Mouse (Mus musculus) heart, adult 18-20 months (tissue): ENCODE data around the gene Oxld1. TPM values are rescaled to one million over a fixed set of nuclear protein-coding genes. Genes with fewer than 3 reads are reported as not detected.
A peak's percentile ranks its signal among the peaks of the same experiment; 100 is the strongest.

ENCODE experiments used
- DNase-seq, 2 experiments: peaks; one replicate each; pipeline ENCODE4 v3.0.0; 2021 to 2022; ENCODE audit warnings: mixed read lengths in 1 of 2
- total RNA-seq, 2 experiments: library from RNA; stranded (reverse); gene quantifications; 2 replicates each; pipeline ENCODE4 v1.2.3; 2021

Oxld1 gene
- total RNA-seq, 2 experiments from 2014 or later: 58.1 to 70.3 TPM

DNA sequence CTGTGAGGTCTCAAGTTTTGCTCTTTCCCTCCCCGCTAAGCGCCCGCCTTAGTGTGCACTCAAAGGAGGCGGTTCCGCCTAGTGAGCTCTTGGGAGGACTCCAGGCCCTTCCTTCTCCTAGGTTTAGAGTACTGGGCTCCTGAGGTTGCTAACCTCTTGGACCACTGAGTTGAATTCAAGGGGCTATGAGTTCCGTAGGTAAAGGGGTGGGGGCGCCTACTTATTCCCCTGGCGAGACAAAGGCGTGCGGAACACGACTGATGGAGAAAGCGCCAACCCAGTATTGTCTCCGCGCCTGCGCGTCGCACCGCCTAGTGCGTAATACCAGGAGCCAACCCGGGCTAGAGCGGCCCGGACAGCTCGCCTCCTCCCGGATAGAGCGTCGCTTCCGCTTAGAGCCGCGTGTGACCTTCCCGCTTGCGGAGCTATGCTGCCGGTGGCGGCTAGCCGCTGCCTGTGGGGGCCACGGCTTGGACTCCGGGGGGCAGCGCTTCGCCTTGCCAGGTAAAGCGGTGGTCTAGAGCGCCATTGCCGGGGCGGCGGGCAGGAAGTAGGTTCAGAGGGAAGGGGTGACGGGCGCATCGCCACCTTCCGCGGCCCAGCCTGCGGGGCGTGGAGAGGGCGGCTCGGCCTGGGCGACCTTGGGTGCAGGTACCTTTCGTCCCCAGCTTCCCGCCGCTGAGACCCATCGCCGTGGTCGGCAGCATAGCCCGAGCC is 26.6 kb upstream of the Oxld1 start, which contains the start of gene Mrpl12:
Mrpl12 (plus strand) TSS at position 349 of the 717 bp plus-strand sequence.
- DNase-seq: peak; percentile 94 to 95

DNA sequence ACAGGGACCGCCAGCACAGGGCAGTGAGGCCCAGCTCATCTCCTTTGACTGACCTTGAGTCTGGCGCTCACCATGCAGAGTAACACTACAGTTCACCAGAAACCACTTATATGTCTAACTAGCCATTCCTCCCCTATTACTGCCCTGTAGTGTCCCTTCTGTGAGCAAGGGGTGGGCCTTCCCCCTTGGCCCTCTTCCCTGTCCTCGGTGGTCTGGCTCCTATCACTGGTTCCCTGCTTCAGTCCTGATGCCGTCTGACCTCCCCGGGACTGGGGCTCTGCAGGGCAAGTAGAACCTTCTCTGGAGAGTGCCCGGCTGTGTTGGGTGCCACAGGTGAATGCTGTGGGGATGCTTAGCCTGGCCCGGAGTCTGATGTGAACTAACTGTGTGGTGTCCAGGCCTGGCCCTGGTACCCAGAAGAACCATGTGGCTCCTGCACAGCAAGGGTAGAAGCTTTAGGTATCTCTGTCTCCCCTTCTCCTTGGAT is 25.6 kb upstream of the Oxld1 start:
- DNase-seq: no peak

DNA sequence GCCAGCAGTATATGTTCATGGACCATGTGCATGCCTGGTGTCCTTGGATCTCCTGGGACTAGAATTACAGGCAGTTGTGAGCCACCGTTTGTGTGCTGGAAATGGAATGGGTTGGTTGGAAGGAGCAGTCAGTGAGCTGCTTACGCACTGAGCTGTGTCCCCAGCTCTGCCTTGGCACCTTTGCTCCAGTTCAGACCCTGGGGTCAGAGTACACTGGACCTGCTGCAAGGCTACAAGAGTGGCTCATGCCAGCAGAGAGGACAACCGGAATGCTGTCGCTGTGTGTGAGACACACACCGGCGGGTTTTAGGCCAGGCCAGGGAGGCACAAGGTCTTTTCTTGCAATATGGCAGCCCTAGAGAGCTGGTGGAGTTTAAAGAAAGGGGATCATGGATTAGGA is 14.2 kb upstream of the Oxld1 start:
- no peak for DNase-seq

DNA sequence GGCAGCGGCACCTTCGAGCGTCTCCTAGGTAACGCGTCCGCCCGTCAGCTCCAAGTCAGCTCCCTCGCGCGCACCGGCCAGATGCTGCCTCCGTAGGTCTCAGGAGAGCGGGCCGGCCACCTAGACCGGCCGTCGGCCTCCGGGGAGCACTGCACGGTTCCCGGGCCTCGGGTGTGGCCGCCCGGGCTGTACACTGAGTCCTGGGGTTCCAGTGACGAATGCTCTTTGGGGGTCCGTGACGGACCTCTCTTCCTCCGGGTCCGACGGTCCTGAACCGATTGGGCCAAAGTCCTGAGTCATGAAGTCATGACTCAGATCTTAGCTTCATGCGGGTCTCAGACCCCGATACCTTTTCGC is 9.8 kb upstream of the Oxld1 start:
- DNase-seq: no peak

DNA sequence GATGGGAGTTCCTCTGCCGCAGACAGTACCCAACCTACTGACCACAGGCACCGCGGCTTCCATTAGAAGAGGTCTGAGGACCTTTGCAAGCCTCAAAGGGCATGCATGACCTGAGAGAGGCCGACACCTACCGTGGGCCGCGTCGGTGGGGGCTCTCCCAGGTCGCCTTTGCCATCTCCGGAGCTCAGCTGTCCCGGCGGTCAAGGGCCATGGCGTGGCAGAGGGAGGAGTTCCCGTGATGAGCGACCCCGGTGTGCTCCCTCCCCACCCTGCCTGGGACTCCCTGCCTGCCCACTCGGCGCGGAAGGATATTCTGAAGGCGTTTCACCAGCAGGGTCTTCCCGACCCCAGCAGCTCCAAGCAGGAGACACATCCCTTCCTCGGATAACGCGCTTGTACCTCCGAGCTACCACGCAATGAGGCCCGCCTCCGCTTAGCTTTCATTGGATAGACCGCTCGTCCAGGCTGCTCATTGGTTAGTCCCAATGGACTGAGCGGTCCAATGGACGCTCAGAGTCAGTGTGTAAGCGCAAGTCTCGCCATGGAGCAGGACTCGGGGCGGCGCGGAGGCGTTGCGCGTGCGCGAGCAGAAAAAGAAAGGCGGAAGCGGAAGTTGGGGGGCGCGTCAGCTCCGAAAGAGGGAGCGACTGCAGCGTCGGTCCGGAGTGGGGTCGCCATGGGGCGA is 9.3 kb upstream of the Oxld1 start, which contains the start of gene Arl16:
Arl16 (minus strand) TSS at position 557 of the 685 bp plus-strand sequence.
- peak; percentile 94 to 97 for DNase-seq

DNA sequence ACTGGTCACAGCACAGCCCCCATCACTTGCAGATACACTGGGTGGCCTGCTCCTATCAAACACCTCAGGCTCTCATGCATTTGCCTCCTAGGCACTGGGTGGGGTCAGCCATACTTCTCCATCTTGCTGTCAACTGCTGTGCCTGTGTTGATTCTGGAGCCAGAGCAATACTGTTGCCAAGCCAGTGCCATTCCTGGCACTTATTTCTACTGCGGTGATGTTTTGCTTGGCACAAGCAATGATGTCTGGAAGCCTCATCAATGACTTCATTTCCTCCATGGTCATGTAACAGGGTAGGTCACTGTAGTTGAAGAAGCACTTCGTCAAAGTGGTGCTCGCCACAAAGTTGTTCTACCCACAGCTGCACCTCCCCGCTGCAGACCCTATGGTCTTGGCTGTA is 7.7 kb upstream of the Oxld1 start:
- DNase-seq: peak in 1 of 2 experiments; percentile 23

DNA sequence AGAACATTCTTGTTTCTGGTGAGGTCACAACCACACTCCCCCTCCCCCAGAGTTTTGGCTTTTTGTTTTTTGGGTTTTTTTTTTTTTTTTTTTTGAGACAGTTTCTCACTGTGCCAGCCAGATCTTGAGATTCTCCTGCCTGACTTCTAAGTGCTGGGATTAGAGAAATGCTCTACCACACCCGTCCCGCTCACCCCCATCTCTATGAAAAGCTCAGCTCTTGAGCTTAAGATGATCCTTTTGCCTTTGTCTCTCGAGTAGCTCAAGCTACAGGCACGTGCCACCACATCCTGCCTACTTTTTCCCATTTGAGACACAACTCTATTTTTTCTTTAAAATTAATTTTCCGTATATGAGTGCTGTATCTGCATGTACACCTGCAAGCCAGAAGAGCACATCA is 6.5 kb upstream of the Oxld1 start:
- no peak for DNase-seq

DNA sequence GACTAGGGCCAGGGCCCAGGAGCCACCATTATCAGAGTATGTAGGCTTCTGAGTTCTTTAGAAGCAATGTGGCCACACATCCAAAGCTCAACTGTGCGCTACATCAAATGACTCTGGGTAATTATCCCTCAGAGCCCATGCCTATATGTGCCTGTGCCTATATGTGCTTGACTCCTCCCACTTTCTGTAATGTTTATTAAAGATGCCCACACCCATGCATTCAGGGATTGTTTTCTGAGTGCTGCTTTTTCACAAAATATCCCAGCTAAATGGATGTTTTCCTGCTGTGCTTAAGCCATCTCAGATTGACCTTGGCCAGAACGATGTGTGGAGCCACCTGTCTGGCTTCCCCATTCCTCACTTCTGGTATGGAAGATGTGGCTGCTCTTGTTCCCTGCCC is 5.7 kb upstream of the Oxld1 start:
- no peak for DNase-seq

DNA sequence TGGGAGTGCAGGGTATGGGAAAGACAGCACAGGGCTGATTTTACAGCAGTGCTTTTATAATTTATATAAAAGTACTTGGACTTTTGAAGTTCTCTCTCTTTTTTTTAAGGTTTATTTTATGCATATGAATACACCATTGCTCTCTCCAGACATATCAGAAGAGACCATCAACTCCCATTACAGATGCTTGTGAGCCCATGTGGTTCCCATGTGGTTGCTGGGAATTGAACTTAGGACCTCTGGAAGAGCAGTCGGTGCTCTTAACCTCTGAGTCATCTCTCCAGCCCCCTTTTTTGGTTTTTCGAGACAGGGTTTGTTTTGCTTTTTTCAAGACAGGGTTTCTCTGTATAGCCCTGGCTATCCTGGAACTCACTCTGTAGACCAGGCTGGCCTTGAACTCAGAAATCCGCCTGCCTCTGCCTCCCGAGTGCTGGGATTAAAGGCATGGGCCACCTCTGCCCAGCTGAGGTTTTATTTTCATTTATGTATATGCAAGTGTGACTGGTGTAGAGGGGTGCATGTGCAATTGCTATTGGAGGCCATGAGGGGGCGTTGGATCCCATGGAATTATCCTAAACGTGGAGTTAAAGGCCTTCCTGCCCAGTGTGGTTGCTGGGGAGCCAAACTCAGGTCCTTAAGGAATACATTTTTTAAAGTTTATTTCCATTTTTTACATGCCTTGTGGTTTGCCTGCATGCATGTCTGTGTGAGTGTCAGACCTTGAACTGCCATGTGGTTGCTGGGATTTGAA is 1.2 kb upstream of the Oxld1 start:
- no peak for DNase-seq

DNA sequence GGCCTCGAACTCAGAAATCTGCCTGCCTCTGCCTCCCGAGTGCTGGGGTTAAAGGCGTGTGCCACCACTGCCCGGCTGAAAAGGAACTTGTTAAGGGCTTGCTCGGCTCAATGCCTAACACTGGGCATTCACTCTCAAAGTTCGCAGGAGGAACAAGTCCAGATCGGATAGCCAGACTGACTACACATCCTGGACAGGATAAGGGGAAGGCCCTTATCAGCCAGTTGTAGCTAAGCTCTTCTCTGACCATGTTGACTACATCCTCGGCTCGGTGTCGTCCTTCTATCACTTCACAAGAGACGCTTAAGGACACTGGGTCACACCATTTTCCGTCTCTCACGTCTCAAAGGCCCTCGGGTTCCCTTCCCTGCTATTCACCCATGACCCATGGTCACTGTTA is 498 bp downstream of the Oxld1 start:
- no peak for DNase-seq

DNA sequence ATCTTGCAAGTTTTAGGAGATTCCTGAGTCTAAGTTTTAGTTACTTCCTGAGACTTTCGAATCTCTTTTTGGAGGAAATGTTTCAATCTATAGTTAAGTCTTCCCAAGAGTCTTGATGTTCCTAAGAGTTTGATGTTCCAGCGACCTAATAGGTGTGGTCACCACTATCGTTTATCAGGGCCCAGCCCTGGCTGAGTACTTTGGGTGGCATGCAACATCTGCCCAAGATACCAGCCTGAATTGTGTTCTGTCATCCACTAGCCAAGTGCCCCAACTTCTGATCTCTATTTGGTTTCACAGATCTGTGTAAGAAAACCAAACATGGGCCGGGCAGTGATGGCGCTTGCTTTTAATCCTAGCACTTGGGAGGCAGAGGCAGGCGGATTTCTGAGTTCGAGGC is 2.5 kb downstream of the Oxld1 start:
- DNase-seq: no peak

DNA sequence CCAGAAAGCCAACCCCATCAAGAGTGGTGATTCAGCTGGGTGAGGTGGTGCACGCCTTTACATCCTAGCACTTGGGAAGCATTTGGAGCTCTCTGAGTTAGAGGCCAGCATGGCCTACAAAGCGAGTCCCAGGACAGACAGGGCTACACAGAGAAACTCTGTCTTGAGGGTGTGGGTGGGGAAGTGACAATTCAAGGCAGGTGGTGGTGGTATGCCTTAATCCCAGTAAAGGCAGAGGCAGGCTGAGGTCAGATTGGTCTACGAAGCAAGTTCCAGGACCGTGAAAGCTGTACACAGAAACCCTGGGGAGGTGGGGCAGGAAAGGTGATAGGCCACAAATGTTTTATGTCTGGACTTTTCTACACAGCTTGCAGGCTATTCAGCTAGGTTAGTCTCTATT is 2.9 kb downstream of the Oxld1 start:
- no peak for DNase-seq

DNA sequence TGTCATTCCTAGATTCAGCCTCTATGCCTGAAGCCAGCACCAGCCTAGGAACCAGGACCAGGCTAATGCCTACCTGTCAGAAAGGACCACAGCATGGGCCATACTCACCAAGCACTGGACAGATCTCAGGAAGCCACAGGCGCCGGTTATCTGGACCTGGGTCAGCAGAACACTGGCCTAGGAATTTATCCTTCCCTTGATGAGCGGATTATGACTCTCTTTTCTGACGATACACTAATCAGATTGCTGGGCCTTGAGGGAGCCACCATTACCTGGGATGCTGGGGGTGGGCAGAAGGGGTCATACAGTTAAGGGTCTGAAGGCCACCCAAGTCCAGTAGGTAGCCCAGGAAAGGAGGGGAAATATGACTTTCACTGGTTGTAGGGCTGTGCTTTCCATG is 4.6 kb downstream of the Oxld1 start, which contains the start of gene Pde6g:
Pde6g (minus strand) TSS at position 195 of the 400 bp plus-strand sequence.
- no peak for DNase-seq

DNA sequence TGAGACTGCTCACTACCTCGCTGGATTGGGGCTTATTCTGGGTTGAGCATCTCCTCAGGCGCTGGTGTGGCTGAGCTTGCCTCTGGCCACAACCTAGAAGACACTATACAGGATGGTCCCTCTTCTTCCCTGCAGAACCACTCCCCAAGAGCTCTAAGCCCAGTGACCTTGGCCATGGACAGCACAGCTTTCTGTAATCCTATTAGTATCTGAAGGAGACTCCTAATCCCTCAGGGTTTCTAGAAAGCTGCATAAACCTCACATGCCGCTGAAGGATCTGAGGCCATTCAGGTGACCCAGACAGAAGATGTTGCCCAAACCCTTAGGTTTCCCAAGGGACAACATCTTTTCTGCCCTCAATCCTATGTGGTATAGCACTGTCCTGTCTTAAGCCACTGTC is 5.6 kb downstream of the Oxld1 start:
- DNase-seq: no peak

DNA sequence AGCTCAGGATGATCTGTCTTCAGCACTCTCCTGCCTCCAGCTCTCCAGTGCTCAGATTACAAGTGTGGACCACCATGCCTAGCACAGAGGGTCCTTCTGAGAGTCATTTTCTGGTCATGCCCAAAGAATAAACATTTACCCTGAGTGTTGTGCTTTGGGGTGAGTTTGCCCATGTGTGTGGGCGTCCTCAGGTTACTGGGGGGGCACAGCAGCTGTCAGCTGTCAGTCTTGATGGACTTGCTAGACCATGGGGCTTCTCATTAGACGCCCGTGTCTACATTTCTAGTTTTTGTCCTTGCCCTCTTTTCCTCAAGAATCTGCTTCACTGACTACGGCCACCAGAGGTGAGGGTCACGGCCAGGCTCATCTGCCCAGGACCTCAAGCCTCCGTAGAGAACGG is 10.7 kb downstream of the Oxld1 start:
- no peak for DNase-seq

DNA sequence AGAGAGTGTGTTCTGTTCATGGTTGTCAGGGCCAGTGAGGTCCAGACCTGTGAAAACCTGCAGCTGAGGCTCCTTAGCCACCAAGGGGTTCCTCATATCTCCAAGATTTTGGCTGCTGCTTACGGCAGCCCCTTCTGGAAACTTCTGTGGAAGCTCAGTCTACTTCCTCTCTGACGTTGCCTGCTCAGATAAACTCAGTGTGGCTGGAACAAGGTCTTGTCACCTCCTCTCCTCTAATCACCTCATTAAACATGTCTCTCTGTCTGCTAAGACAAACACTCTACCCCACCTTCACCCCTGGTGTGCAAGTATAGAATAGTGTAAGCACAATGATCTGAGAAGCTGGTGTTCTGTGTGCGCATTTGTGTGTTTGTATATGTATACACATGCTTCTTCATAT is 12.4 kb downstream of the Oxld1 start:
- no peak for DNase-seq

DNA sequence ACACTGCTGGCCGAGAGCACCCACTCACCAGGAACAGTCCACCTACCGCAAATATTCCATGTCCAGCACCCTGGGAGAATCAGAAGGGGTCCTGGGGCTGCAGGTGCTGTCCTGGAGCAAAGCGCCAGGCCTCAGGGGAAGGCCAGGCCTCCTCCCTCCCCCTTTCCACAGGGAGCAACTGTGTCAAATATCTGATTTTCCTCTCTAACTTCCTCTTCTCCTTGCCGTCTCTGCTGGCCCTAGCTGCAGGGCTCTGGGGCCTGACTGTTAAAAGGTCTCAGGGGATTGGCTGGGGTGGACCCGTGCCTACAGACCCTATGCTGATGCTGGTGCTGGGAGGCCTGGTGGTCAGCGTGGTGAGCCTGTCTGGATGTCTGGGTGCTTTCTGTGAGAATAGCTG is 13.8 kb downstream of the Oxld1 start:
- DNase-seq: no peak

DNA sequence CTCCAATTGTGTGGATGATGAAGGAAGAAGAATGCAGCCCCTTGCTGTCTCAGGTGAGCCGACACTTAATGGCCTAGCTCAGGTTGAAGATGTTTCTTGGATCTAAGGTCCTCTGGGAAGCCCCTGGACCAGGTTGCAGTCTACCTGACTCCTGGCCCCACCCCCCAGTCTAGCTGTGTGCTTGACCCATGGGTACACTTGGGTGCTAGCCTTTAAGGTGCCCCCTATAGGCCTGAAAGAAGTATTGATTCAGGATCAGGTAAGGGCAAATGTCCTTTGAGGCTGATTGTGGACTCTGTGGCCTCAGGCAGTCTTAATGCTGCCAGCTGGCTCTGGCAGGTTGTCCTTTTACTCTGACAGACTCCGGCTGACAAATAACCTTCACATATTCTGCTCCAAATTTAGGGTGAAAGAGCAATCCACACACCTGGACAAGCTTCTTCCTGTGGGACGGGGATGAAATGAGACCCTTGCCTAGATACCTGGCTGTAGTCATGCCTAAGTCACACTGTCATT is 15.0 kb downstream of the Oxld1 start:
- DNase-seq: no peak

DNA sequence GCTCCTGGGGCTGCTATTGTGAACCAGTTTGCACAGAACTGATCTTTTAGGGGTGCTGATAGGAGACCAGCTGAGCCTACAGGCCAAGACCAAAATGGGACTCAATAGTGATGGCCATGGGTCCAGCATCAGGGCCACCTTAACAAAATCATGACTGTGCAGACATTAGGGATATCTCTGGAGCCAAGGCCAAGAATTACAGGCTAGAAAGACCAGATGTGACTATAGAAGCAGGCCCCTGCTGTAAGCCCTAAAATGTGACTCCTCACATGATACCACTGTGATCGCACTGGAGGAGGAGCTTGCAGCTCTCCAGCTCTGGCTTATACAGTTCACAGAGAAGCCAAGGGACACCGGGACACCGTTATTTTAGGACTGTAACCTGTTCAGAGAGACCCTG is 15.5 kb downstream of the Oxld1 start, which contains the start of gene Tspan10:
Tspan10 (plus strand) TSS at position 301 of the 400 bp plus-strand sequence.
- no peak for DNase-seq

DNA sequence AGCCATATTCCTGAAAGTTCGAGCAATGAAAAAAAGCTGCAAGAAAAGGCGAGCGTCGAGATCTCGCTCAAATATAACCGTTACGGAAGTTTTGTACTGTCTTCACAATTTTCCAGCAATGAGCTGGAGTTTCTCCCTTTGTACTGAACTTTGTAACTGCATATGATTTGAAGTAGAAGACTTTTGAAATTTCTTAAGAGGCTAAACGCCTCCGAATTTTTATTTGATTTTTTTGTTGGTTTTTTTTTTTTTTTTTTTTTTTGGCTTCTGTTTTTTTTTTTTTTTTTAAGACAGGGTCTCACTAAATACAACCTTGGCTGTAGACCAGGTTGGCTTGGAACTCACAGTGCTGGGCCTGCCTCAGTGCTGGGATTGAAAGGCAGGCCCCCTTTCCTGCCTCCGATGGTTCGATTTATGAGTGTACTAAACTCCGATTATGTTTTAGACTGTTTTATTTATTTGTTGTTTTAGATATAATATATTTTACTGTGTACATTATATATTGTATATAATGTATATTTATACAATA is 19.9 kb downstream of the Oxld1 start:
- DNase-seq: no peak

DNA sequence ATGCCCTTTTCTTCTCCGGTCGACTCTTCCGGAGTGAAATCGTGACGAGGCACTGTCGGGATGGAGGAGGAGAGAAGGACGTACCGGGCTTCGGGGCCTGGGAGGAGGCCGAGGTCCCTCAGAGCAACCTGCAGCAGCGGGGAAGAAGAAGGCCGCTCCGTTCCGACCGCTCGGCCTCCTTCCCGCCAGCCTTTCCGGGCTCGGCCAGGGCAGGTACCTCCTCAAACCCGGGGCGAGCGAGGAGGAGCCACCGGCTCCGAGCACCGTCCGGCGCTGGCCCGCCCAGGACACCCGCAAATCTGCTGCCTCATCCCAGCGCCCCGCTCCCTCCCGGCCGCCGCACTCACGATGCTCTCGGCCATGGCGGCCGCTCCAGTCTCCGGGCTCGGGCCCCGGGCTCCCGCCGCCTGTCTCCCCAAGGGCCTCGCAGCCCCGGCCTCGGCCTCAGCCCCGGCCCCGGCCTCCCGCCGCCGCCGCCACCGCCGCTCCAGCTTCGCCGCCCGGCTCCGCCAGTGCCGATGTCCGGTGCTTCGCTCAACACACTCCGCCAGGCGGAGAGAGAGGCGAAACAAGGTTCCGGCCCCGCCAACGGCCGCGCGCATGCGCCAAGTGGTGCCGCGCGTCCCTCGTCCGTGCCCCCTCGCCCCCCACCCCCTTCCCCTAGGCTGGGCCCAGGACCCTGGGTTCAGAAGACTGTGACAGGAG is 20.6 kb downstream of the Oxld1 start, which contains the start of gene Nploc4:
Nploc4 (minus strand) TSS at position 557 of the 705 bp plus-strand sequence.
- peak; percentile 89 to 93 for DNase-seq

DNA sequence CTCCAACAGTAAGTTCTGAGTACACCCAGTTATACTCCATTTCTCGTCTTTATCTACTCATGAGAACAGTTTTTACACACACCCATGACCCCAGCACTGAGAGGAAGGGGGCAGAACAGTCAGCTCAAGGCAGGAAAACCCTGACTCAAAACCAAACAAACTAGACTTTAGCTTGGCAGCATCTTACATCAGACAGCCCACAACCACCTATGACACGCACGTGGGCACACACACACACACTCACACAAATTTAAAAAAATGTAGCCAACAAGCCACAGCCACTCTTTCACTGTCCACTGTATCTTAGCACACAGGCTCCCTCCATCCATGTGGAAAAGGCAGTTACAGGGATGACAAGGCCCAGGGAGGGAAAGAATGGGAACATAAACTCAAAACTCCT is 31.1 kb downstream of the Oxld1 start:
- DNase-seq: no peak
